Mouse (Mus musculus) layer of hippocampus, postnatal 10 days (tissue): ENCODE measurements at regions not wholly inside any gene's neighbourhood (a gene's known extent, or its start where the extent isn't known, plus 50 kb on each side); places are given as distances from the start of the nearest gene placed in this dataset.
"Not testable (repeated sequence)": the region's sequence is repeated elsewhere in the genome, so short reads cannot be mapped to it uniquely, and the experiment has no call there.

ENCODE experiments used
- DNase-seq, 2 experiments: peaks; one replicate each; pipeline ENCODE4 v3.0.0; 2021; ENCODE audit warnings: low spot score in 2 of 2

- no peak for DNase-seq
Measured at GRCm38 (mm10) chr17:41264512-41265222, 329.8 kb upstream of the Cenpq start.

GRCm38 (mm10) chr17:41261495-41261894, 326.6 kb upstream of the Cenpq start:
- no peak for DNase-seq

GRCm38 (mm10) chr17:41248406-41248805, 313.6 kb upstream of the Cenpq start:
- no peak for DNase-seq

GRCm38 (mm10) chr17:41227128-41228014, 292.5 kb upstream of the Cenpq start:
- DNase-seq: peak; percentile 3 to 10

GRCm38 (mm10) chr17:41216816-41217215, 282.0 kb upstream of the Cenpq start:
- DNase-seq: no peak

- DNase-seq: not testable (repeated sequence)
Measured at GRCm38 (mm10) chr17:41199417-41199816, 264.6 kb upstream of the Cenpq start.

GRCm38 (mm10) chr17:41190371-41190770, 255.5 kb upstream of the Cenpq start:
- DNase-seq: not testable (repeated sequence)

- DNase-seq: not testable (repeated sequence)
Measured at GRCm38 (mm10) chr17:41186691-41187090, 251.8 kb upstream of the Cenpq start.

- no peak for DNase-seq
Measured at GRCm38 (mm10) chr17:41184751-41185150, 249.9 kb upstream of the Cenpq start.

- no peak for DNase-seq
Measured at GRCm38 (mm10) chr17:41153736-41154453, 219.0 kb upstream of the Cenpq start.

GRCm38 (mm10) chr17:41152427-41152826, 217.6 kb upstream of the Cenpq start:
- DNase-seq: no peak

GRCm38 (mm10) chr17:41144523-41144922, 209.7 kb upstream of the Cenpq start:
- DNase-seq: no peak

- no peak for DNase-seq
Measured at GRCm38 (mm10) chr17:41125582-41125981, 190.7 kb upstream of the Cenpq start.

GRCm38 (mm10) chr17:41122939-41123338, 188.1 kb upstream of the Cenpq start:
- no peak for DNase-seq

- DNase-seq: no peak
Measured at GRCm38 (mm10) chr17:41103980-41104379, 169.1 kb upstream of the Cenpq start.

- DNase-seq: no peak
Measured at GRCm38 (mm10) chr17:41070874-41071273, 136.0 kb upstream of the Cenpq start.
